Mouse (Mus musculus): ENCODE measurements around the gene Cyp46a1.

Cyp46a1 gene

GRCm38 (mm10) chr12:108333895-108334445 lies at the start of gene Cyp46a1:
Gene Cyp46a1, plus strand, starts transcription at chr12:108334381.
- DNase-seq (ENCODE audit: low read depth, low spot score), result no peak

- no peak for DNase-seq (ENCODE audit: low read depth, low spot score)
Observed at GRCm38 (mm10) chr12:108284455-108285224, 49.5 kb upstream of the Cyp46a1 start.

- DNase-seq (ENCODE audit: low read depth, low spot score), result no peak
Observed at GRCm38 (mm10) chr12:108285225-108286011, 48.8 kb upstream of the Cyp46a1 start.

DNA sequence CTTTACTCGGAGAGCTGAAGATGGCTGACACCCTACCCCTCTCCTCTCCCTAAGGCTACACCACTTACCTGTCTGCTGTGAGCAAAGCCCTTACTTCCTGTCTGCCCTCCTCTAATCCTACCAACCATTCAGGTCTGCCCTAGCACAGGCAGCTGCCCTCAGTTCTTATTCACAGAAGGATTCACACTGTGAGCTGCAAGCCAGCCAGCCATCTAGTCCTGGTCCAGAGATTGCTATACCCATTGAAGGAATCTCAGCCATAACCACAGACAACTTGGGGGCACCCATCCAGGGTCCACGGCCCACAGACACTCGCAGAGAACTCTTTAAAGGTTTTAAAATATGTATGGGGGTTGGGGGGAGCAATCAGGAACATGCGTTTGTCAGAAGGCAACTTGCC lies 47.8 kb upstream of the Cyp46a1 start:
- DNase-seq (ENCODE audit: low read depth, low spot score), result no peak

- no peak for DNase-seq (ENCODE audit: low read depth, low spot score)
Observed at GRCm38 (mm10) chr12:108287011-108287410, 47.2 kb upstream of the Cyp46a1 start.

GRCm38 (mm10) chr12:108288127-108288880 lies 45.9 kb upstream of the Cyp46a1 start:
- DNase-seq (ENCODE audit: low read depth, low spot score), result no peak

DNA sequence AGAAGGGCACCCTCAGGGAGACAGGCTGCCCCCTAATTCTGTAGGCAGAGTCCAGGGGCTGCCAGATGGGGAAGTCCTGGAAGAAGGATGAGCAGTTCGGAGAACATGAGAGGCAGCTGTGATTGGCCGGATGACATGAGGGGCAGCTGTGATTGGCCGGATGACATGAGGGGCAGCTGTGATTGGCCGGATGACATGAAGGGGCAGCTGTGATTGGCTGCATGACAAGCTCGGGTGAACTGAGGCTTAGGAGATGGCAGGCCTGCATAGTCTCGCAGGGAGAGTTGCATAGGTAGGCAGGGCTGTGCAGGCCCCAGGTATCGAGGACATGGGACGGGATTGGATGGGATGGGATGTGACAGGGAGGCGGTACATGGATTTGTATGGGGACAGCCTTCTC lies 41.8 kb upstream of the Cyp46a1 start:
- peak; percentile 58 for DNase-seq (ENCODE audit: low read depth, low spot score)

DNA sequence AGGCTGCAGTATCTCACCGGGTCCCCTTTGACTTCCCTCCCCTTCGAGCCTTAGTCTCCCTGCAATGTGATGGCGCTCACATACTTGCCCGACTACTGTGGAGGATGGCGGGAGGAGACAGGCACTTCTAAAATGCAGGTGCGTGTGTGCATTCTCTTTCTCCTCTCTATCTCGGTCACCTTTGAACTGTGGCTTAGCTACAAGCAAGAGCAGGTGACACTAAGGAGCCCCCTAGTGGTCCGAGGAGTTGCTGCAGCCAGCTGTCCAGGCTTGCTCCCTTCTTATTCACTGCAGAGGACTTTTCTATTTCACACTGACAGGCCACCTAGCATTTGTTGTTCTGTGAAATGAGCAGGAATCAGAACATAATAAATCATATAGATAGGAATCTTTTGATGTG lies 41.2 kb upstream of the Cyp46a1 start:
- peak; percentile 76 for DNase-seq (ENCODE audit: low read depth, low spot score)

GRCm38 (mm10) chr12:108294620-108295019 lies 39.6 kb upstream of the Cyp46a1 start:
- DNase-seq (ENCODE audit: low read depth, low spot score), result no peak

DNA sequence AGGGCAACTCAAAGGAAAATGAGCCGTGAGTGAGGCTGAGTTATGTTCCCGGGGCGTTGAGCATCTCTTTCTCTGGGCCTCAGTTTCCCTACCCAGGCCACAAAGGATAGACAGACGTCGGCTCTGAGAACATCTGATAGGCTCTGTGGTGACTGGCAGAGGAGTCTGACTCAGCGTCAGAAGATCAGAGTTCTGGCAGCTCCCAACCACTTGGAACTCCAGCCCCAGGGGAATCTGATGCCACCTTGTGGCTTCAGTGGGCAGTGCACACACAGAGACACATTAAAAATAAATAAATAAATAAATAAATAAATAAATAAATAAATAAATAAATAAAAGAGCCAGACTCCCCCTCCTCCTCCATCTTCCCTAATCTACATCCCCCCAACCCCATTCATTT lies 37.1 kb upstream of the Cyp46a1 start:
- DNase-seq (ENCODE audit: low read depth, low spot score), result peak; percentile 22

DNA sequence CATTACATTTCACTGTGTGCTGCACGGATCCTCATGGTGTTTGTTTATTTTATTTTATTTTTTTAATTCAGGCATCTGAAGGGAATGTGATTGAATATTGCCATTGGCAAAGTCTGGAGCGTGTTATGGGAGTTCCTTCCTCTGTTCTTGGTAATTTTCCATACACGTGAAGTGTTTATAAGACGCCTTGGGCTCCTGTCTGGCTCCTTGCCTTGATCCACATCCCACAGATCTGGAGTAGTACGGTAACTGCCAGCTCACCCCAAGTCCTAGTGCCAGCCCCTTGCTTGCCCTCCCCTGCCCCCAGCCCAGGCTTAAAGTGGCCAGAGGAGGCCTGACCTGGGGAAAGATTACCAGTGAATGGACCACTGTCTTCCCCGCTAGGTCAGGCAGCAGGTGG lies 33.2 kb upstream of the Cyp46a1 start:
- no peak for DNase-seq (ENCODE audit: low read depth, low spot score)

DNA sequence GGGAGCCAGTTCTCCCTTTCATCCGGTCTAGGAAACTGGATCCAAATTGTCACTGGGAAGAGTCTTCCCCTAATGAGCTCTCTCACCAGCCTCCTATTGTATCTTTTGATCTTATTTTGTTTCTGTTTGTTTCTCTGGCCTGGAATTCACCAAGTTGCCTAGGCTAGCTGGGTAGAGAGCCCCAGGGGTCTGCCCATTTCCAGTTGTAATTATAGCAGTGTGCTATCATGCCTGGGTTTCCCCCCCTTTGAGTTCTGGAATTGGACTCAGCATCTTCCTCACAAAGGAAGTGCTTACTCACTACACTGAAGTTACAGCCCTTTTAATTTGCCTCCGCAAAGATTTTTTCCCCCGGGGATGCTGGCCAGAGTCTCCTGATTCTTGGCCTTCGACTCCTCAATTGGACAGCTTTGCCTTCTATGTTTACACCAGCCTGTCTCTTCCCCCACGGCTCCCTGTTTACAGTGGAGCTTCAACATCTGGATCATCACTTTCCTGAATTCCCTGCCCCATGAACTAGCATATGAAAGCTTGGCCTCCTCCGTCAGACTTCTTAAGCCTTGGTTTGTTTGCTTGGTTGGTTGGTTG lies 30.3 kb upstream of the Cyp46a1 start:
- DNase-seq (ENCODE audit: low read depth, low spot score), result no peak

GRCm38 (mm10) chr12:108305172-108305571 lies 29.0 kb upstream of the Cyp46a1 start:
- no peak for DNase-seq (ENCODE audit: low read depth, low spot score)

- no peak for DNase-seq (ENCODE audit: low read depth, low spot score)
Observed at GRCm38 (mm10) chr12:108305812-108306794, 28.1 kb upstream of the Cyp46a1 start, which contains the start of gene Hhipl1. Gene Hhipl1, plus strand, starts transcription at chr12:108306270.

DNA sequence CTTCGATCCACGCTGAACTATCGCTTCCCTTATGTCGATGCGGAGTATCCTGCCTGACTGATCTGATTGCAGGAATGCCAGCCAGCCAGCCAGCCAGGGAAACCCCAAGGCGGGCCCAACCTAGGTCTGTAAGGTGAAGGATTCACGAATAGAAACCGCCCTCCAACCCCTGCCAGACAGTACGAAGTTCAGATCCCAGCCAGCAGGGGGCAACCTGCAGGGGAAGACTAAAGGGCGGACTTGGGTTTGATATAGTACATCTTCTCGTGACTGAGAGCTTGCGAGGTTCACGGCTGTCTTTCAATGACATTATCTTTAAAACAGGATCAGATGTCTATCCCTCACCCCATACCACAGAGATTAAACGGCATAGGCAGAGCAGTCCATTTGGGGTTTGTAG lies 26.6 kb upstream of the Cyp46a1 start:
- DNase-seq (ENCODE audit: low read depth, low spot score), result peak; percentile 47

DNA sequence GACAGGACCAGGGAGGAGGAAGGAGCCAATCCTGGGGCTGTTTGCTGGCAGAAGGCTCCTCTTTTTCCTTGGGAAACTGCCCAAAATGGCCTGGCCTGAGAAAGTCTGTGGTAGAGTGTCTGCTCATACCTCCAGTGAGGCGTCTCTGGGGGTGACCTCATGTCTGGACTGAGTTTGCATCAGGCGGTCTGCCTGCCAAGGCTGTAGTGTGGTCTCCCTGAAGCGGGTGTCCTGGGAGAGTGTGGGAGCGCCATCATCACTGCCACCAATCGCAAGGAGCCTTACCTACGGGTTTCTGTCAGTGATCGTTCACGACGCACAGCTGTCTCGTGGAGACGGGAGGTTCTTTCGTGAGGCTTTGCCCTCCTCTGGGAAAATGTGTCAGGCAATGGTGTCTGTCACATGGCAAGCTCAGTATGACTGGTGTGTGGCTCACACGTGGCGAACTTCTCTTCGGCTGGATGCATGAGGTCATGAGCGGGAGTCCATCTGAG lies 25.8 kb upstream of the Cyp46a1 start:
- no peak for DNase-seq (ENCODE audit: low read depth, low spot score)

DNA sequence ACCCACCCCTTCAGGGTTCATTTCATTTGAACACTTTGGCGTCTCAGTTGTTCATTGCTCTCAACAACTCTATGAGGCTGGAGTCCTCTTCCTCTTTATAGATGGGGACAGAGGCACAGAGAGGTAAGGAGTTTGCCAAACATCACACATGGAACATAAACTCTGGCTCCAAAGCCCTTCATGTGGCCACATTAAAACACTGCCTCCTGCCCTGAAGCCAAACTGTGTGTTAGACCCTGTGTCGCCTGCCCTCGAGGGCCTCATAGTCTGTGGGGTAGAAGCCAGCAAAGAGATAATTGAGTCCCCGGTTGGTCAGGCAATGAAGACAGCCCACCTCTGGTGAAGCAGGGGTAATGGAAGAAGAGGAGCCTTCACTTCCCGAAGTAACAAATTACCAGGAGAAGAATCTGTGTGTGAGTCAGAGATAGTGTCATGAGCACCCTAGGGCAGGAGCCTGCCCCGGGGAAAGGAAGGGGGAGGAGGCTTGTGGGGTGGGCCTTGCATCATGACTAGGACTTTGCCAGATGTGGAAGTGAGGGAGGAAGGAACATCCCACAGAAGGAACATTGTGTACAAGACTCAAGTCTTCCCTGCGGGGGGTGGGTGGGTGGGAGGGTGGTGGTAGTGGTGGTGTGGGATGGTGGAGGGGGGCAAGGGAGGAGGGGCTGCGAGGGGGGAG lies 24.9 kb upstream of the Cyp46a1 start:
- no peak for DNase-seq (ENCODE audit: low read depth, low spot score)

DNA sequence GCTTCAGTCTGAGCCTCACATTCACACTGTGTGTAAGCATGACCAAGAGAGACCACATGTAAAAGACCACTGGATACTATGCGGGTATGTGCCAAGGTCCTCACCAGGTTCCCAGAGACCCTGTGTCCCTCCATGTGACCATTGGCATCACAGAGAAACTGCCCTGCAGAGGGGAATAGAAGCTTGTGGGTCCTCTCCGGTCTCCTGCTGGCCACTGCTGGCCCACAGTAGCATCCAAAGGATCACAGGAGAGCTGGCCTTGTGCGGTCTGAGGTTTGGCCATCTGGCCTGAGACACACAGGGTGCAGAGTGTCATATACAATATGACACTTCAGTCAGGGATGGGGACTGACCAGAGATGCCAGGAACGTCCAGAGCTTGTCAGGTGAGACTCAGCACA lies 24.1 kb upstream of the Cyp46a1 start:
- DNase-seq (ENCODE audit: low read depth, low spot score), result no peak

DNA sequence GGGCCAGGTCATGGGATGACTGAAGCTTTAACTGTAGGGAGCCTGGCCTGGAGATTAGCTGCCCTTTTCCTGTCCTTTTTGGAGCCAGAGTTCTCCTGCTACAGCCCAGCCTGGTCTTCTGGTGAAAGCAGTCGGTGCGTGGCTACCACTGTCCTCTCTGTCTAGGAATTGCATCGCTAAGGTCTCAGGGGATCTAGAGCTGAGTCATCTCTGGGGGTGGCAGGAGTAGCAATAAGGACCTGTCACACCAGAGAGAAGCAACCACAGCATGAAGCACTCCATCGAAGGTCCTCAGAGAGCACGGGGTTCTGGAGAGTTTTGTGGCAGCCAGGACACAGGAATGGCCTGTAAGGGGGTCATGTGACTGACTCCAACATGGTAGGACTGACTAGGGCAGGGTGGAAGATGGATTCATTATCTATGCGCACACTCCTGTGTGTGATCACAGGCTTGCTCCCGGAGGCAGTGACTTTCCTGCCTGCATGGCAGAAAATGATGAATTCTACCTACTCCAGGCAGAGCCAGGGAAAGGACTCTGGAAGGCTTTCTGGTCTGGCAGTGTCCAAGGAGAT lies 23.6 kb upstream of the Cyp46a1 start:
- DNase-seq (ENCODE audit: low read depth, low spot score), result no peak

Data from A20 (cell line).